Comparison of ENCODE assay signal across 7 mouse cellular contexts in the genomic region with DNA sequence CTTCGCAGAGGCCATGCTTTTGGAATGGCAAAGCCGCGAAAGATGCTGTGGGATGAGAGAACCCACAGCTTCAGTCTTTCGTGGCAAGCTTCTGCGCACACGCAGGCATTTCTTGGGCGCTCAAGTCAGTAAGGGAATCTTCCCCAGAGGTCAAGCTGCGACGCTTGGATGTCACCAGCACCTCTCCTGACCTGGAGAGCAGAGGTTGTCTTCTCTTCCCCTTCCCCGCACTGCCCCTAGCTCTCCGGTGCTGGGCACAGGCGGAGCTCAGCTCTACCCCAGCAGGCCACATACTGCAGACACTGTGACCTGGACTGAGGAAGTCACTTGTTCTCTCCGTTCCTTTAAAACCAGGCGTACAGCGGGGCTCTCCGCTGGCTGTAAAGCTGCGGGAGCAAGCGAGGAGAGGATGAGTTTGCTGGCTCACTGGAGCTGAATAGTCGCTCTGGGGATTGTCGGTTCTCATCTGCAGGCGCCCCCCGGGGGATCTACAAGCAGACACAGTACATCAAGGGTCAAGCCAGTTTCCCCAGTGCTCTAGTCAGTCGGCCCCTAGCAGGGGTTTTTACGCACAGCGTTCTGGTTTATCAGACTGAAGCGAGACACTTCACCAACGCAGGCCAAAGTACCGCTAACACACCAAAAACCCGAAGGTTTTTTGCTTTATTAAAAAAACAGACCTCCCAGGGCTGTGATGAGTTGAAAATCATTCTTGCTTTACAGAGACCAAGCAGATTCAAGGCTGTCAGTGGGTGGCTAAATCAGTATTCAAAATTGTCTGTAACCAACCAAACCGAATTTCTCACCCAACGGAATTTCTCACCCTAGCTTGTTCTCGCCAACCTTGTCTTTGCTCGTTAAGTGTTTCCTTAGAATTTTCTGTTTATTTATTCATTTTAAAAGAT. TPM values are rescaled to one million over a fixed set of nuclear protein-coding genes. Genes with fewer than 3 reads are reported as not detected.
DNase-seq lines count a peak whose midpoint lies in the region; ATAC-seq lines count a peak whose summit lies in the region.

No protein-coding gene starts in this region.

- peak overlapping the region; percentile 20 for H3K4me3 ChIP-seq in embryonic facial prominence, embryonic 12.5 days
- H3K4me3 ChIP-seq in intestine, embryonic 14.5 days (ENCODE audit: low read depth, low read length) = peak overlapping the region; percentile 26

- DNase-seq in right cerebral cortex, postnatal 4 days = peak; percentile 16
- no peak for DNase-seq in right cerebral cortex, postnatal 14 days
- peak; percentile 67 for DNase-seq in intestine, embryonic 14.5 days (ENCODE audit: low spot score)
- DNase-seq in neural tube, embryonic 10.5 days (ENCODE audit: extremely low spot score, low spot score) = peak; percentile 70
- no peak for DNase-seq in left cerebral cortex, adult 18-20 months (ENCODE audit: low spot score in 2 of 2)
- no peak for DNase-seq in natural killer cell, adult 2 months (ENCODE audit: low spot score in 2 of 2)

- 0 out of 2 replicates have a peak overlapping the region, but pooled peaks have one; percentile 5 for H3K9ac ChIP-seq in embryonic facial prominence, embryonic 12.5 days
- H3K9ac ChIP-seq in intestine, embryonic 14.5 days (ENCODE audit: low read length) = no peak overlapping the region

- ATAC-seq in embryonic facial prominence, embryonic 12.5 days (ENCODE audit: insufficient number of reproducible peaks, insufficient read depth, low FRiP score, low TSS enrichment) = no peak
- no peak for ATAC-seq in intestine, embryonic 14.5 days (replicated peaks; ENCODE audit: low FRiP score, low TSS enrichment, low read depth)

- H3K27ac ChIP-seq in embryonic facial prominence, embryonic 12.5 days = no peak overlapping the region
- H3K27ac ChIP-seq in intestine, embryonic 14.5 days (ENCODE audit: low read depth) = no peak overlapping the region

- peaks cover 16% of the 10 kb centered on the region for H3K4me1 ChIP-seq in embryonic facial prominence, embryonic 12.5 days
- 0 out of 2 replicates have a peak, but pooled peaks cover 5% of the 10 kb centered on the region for H3K4me1 ChIP-seq in intestine, embryonic 14.5 days (replicated peaks; ENCODE audit: control insufficient read depth, insufficient read depth, low read length)

- 3% methylated on average over 33 of the region's 33 CpGs for WGBS in embryonic facial prominence, embryonic 12.5 days
- WGBS in intestine, embryonic 14.5 days = 21% methylated on average over 33 of the region's 33 CpGs

- H3K9me3 ChIP-seq in embryonic facial prominence, embryonic 12.5 days = no peaks in the 10 kb centered on the region
- no peaks in the 10 kb centered on the region for H3K9me3 ChIP-seq in intestine, embryonic 14.5 days (ENCODE audit: control insufficient read depth, low read length)

- peaks cover 45% of the 10 kb centered on the region for H3K27me3 ChIP-seq in embryonic facial prominence, embryonic 12.5 days
- peaks cover 47% of the 10 kb centered on the region for H3K27me3 ChIP-seq in intestine, embryonic 14.5 days (replicated peaks; ENCODE audit: control insufficient read depth, insufficient read depth, low read length)

- H3K4me2 ChIP-seq in embryonic facial prominence, embryonic 12.5 days (replicated peaks) = peak overlapping the region; percentile 36
- H3K4me2 ChIP-seq in intestine, embryonic 14.5 days (ENCODE audit: low read length) = peak overlapping the region; percentile 49

- no peaks in the 10 kb centered on the region for H3K36me3 ChIP-seq in embryonic facial prominence, embryonic 12.5 days
- H3K36me3 ChIP-seq in intestine, embryonic 14.5 days (ENCODE audit: control insufficient read depth, insufficient read depth, low read length) = no peaks in the 10 kb centered on the region

RNA-seq across cellular contexts. Expression of gene Nkx3-2, which starts 3.2 kb away (rescaled TPM):
- polyA plus RNA-seq in embryonic facial prominence, embryonic 12.5 days (2016; fragmentation: Nextera tagmentation; extraction: Ambion mirVana) = 4.5 and 6.0 TPM in 2 replicates
- 2.8 and 3.2 TPM in 2 replicates for polyA plus RNA-seq in intestine, embryonic 14.5 days (2014; fragmentation: Nextera tagmentation; extraction: Ambion mirVana)
- not detected for total RNA-seq in left cerebral cortex, adult 18-20 months (2021)

RNA-seq across cellular contexts. Expression of gene Rab28, which starts 59.6 kb away (rescaled TPM):
- polyA plus RNA-seq in embryonic facial prominence, embryonic 12.5 days (2016; fragmentation: Nextera tagmentation; extraction: Ambion mirVana) = 81.6 and 82.4 TPM in 2 replicates
- 65.9 and 66.5 TPM in 2 replicates for polyA plus RNA-seq in intestine, embryonic 14.5 days (2014; fragmentation: Nextera tagmentation; extraction: Ambion mirVana)
- total RNA-seq in left cerebral cortex, adult 18-20 months (2021) = 10 to 100 TPM; 83.9 to 85.6 TPM

Comparison
In these comparisons a context has a peak if more than half of its experiments do, and no peak if none do; other contexts are left out.
1. DNase-seq: peak in right cerebral cortex, postnatal 4 days (single experiment), intestine, embryonic 14.5 days (single experiment) and neural tube, embryonic 10.5 days (single experiment); none in right cerebral cortex, postnatal 14 days (single experiment), left cerebral cortex, adult 18-20 months (0 of 2) and natural killer cell, adult 2 months (0 of 2).